Mouse (Mus musculus) liver, embryonic 11.5 days (tissue): ENCODE measurements around the gene Tmem107. TPM values are rescaled to one million over a fixed set of nuclear protein-coding genes. Genes with fewer than 3 reads are reported as not detected.

Source experiments
- ATAC-seq: fragments of 200-750 bp; cut with Nextera tagmentation; replicated peaks from 2 replicates; pipeline ENCODE4 v1.8.0; 2017; ENCODE audit warnings: moderate number of reproducible peaks, mild to moderate bottlenecking, moderate TSS enrichment, moderate library complexity; ENCODE audit not compliant: low FRiP score
- DNase-seq: peaks from one replicate; pipeline ENCODE4 v3.0.0-alpha.2; 2017; ENCODE audit warnings: low spot score
- H3K27ac ChIP-seq: fragments of 300-500 bp; sonication (generic); 2 replicates; pipeline ENCODE4 v1.5.1; 2014; ENCODE audit warnings: mild to moderate bottlenecking, low read depth, low read length, control low read depth
- H3K27me3 ChIP-seq: fragments of 300-500 bp; sonication (generic); replicated peaks from 2 replicates; pipeline ENCODE4 v1.6.1; 2014; ENCODE audit warnings: low read length, mixed read lengths; ENCODE audit not compliant: control insufficient read depth, insufficient read depth
- H3K36me3 ChIP-seq: fragments of 300-500 bp; sonication (generic); 2 replicates; pipeline ENCODE4 v1.6.1; 2014; ENCODE audit warnings: mild to moderate bottlenecking, low read length, moderate library complexity, mixed read lengths; ENCODE audit not compliant: control insufficient read depth, insufficient read depth
- H3K4me1 ChIP-seq: fragments of 300-500 bp; sonication (generic); replicated peaks from 2 replicates; pipeline ENCODE4 v1.6.1; 2014; ENCODE audit warnings: low read length, mixed read lengths; ENCODE audit not compliant: control insufficient read depth, insufficient read depth
- H3K4me2 ChIP-seq: fragments of 300-500 bp; sonication (generic); 2 replicates; pipeline ENCODE4 v1.6.1; 2014; ENCODE audit warnings: mild to moderate bottlenecking, control low read depth, moderate library complexity
- H3K4me3 ChIP-seq: fragments of 300-500 bp; sonication (generic); 2 replicates; pipeline ENCODE4 v1.5.1; 2014; ENCODE audit warnings: low read depth, low read length, control low read depth
- H3K9ac ChIP-seq: fragments of 300-500 bp; sonication (generic); 2 replicates; pipeline ENCODE4 v1.6.1; 2014; ENCODE audit warnings: low read depth, low read length, control low read depth
- H3K9me3 ChIP-seq: fragments of 300-500 bp; sonication (generic); 2 replicates; pipeline ENCODE4 v1.6.1; 2016; ENCODE audit warnings: low read length, inconsistent platforms, mixed read lengths; ENCODE audit not compliant: control insufficient read depth
- WGBS: fragments of 180-500 bp; shearing (Covaris S2); extraction: QIAGEN DNeasy Blood & Tissue Kit; methylation state at CpG from one replicate; pipeline ENCODE4 v1.1.7; 2014; 5-methylcytosine and 5-hydroxymethylcytosine counted together
- polyA plus RNA-seq: library from polyadenylated mRNA; unstranded; fragments of >200 nt; fragmentation: Nextera tagmentation; extraction: Ambion mirVana; gene quantifications from 2 replicates; pipeline ENCODE4 v1.2.1, GENCODE M21; 2014

The Tmem107 gene
- polyA plus RNA-seq, 1 experiment from 2014 or later = 43.5 TPM

DNA sequence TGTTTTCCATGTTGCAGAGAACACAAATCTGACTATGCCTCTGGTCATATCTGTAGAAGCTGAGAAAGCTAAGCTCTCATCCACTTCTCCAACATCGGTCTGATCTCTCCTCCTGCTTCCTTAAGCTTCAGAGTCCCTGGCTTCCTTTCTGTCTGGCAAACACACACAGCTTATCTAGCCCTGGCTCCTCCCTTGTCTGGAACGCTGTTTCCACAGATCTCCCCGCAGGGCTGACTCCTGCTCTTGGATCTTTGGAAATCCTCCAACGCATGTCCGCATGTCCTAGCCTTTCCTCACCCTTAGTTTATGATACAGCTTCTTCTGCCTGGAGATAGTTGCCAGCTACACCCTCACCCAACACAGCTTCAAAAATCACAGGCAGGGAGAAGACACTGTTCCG lies 3.0 kb upstream of the Tmem107 start:
- Histone ChIP-seq H3K9ac (no peak overlapping the region), H3K27ac (0 out of 2 replicates have a peak overlapping the region, but pooled peaks have one; percentile 16), H3K4me2 (peak overlapping the region; percentile 88), H3K27me3 (no peaks in the 10 kb centered on the region), H3K4me3 (peak overlapping the region; percentile 1; the same call in 1 of the 2 replicates), H3K36me3 (no peaks in the 10 kb centered on the region), H3K4me1 (peaks cover 37% of the 10 kb centered on the region), H3K9me3 (no peaks in the 10 kb centered on the region)
- no peak for ATAC-seq
- WGBS = 34% methylated on average over 6 of the region's 6 CpGs
- DNase-seq = no peak

GRCm38 (mm10) chr11:69070093-69070492 lies 513 bp upstream of the Tmem107 start:
- ATAC-seq (no peak), DNase-seq (no peak)
- Histone ChIP-seq H3K4me3 (peak overlapping the region; percentile 70), H3K9ac (peak overlapping the region; percentile 81), H3K4me2 (peak overlapping the region; percentile 90), H3K36me3 (no peaks in the 10 kb centered on the region), H3K4me1 (peaks cover 40% of the 10 kb centered on the region), H3K27ac (peak overlapping the region; percentile 68), H3K27me3 (no peaks in the 10 kb centered on the region), H3K9me3 (no peaks in the 10 kb centered on the region)
- 2% methylated on average over 13 of the region's 13 CpGs for WGBS

DNA sequence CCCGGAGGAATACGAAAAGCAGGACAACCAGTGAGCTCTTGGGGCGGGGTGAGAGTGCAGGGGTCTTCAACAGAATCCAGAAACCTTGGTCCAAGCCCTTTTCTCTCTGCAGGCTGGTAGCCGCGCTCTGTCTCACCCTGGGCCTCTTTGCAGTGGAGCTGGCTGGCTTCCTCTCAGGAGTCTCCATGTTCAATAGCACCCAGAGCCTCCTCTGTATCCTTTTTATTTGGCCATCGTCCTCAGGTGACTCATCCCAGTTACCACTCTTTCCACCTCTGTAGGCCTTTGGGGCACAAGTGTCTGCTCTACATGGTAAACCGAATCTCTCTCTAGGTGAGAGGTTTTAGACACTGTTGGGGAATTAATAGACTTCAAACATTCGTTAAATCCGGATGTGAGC lies 656 bp downstream of the Tmem107 start:
- peaks cover 37% of the 10 kb centered on the region for H3K4me1 ChIP-seq
- H3K36me3 ChIP-seq = no peaks in the 10 kb centered on the region
- peak overlapping the region; percentile 69 for H3K9ac ChIP-seq
- H3K27me3 ChIP-seq = no peaks in the 10 kb centered on the region
- WGBS = 29% methylated on average over 9 of the region's 9 CpGs
- H3K27ac ChIP-seq = peak overlapping the region; percentile 68
- peak overlapping the region; percentile 90 for H3K4me2 ChIP-seq
- H3K9me3 ChIP-seq = no peaks in the 10 kb centered on the region
- ATAC-seq (no peak), DNase-seq (no peak)
- H3K4me3 ChIP-seq = peak overlapping the region; percentile 70

DNA sequence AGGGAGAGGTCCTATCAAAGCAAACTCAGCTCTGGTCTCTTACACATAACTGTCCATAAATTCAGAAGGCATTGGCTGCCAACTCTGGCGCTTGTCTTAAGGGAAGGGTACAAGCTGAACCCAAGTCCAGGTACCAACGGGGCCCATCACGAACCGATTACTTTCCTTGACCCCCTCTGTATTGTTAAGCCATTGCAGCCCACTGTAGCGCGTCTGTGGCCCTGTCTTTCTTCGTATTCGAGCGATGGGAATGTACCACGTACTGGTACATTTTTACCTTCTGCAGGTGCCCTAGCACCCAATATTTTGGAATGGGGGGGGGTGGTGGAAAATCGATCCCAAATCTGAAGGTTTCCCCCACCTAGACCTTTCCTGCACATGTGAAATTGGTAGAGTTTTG lies 1.6 kb downstream of the Tmem107 start:
- H3K4me3 ChIP-seq = peak overlapping the region; percentile 33; the same call in 1 of the 2 replicates
- peak overlapping the region; percentile 90 for H3K4me2 ChIP-seq
- ATAC-seq = no peak

GRCm38 (mm10) chr11:69072666-69073064 lies 2.1 kb downstream of the Tmem107 start:
- H3K27me3 ChIP-seq = no peaks in the 10 kb centered on the region
- H3K4me2 ChIP-seq = peak overlapping the region; percentile 90
- WGBS = 18% methylated on average over 9 of the region's 9 CpGs
- no peaks in the 10 kb centered on the region for H3K36me3 ChIP-seq
- no peaks in the 10 kb centered on the region for H3K9me3 ChIP-seq
- DNase-seq = no peak
- peak overlapping the region; percentile 33 for H3K4me3 ChIP-seq
- H3K27ac ChIP-seq = peak overlapping the region; percentile 95
- peak overlapping the region; percentile 67 for H3K9ac ChIP-seq
- no peak for ATAC-seq
- peaks cover 25% of the 10 kb centered on the region for H3K4me1 ChIP-seq

More for the DNA sequence above, 1.6 kb downstream of the Tmem107 start:
- Histone ChIP-seq H3K27me3 (no peaks in the 10 kb centered on the region), H3K4me1 (peaks cover 29% of the 10 kb centered on the region), H3K36me3 (no peaks in the 10 kb centered on the region), H3K9me3 (no peaks in the 10 kb centered on the region), H3K27ac (no peak overlapping the region; the same call in 1 of the 2 replicates), H3K9ac (peak overlapping the region; percentile 27; the same call in 1 of the 2 replicates)
- 83% methylated on average over 11 of the region's 11 CpGs for WGBS
- DNase-seq = no peak

- Histone ChIP-seq H3K4me1 (peaks cover 24% of the 10 kb centered on the region), H3K9ac (peak overlapping the region; percentile 67), H3K27ac (peak overlapping the region; percentile 95), H3K27me3 (no peaks in the 10 kb centered on the region), H3K4me3 (peak overlapping the region; percentile 33), H3K36me3 (no peaks in the 10 kb centered on the region), H3K9me3 (no peaks in the 10 kb centered on the region), H3K4me2 (peak overlapping the region; percentile 90)
- peak; percentile 70 for DNase-seq
- peak; percentile 81 for ATAC-seq
- under 1% methylated on average over 14 of the region's 14 CpGs for WGBS
These were observed 2.7 kb downstream of the Tmem107 start for GRCm38 (mm10) chr11:69073065-69073888.

- Histone ChIP-seq H3K9me3 (no peaks in the 10 kb centered on the region), H3K9ac (no peak overlapping the region; the same call in 1 of the 2 replicates), H3K4me3 (no peak overlapping the region), H3K27ac (peak overlapping the region; percentile 95), H3K4me2 (peak overlapping the region; percentile 27; the same call in 1 of the 2 replicates), H3K36me3 (no peaks in the 10 kb centered on the region), H3K4me1 (peaks cover 24% of the 10 kb centered on the region), H3K27me3 (no peaks in the 10 kb centered on the region)
- 40% methylated on average over 6 of the region's 6 CpGs for WGBS
- DNase-seq (no peak), ATAC-seq (no peak)
These were observed 3.6 kb downstream of the Tmem107 start for GRCm38 (mm10) chr11:69073951-69074775.

GRCm38 (mm10) chr11:69074776-69075069 lies 4.1 kb downstream of the Tmem107 start:
- no peaks in the 10 kb centered on the region for H3K36me3 ChIP-seq
- H3K27me3 ChIP-seq = no peaks in the 10 kb centered on the region
- H3K4me3 ChIP-seq = no peak overlapping the region
- peaks cover 22% of the 10 kb centered on the region for H3K4me1 ChIP-seq
- ATAC-seq = no peak
- no peak for DNase-seq
- peak overlapping the region; percentile 95; the same call in 1 of the 2 replicates for H3K27ac ChIP-seq
- 37% methylated on average over 2 of the region's 2 CpGs for WGBS
- no peak overlapping the region for H3K4me2 ChIP-seq
- H3K9ac ChIP-seq = no peak overlapping the region
- H3K9me3 ChIP-seq = no peaks in the 10 kb centered on the region
